Mouse (Mus musculus) forebrain, embryonic 11.5 days (tissue): Measurements from ENCODE around the gene Shank1. TPM values are rescaled to one million over a fixed set of nuclear protein-coding genes. Genes with fewer than 3 reads are reported as not detected.

Experiments
- ATAC-seq: fragments of 200-750 bp; cut with Nextera tagmentation; replicated peaks from 2 replicates; pipeline ENCODE4 v1.8.0; 2017; ENCODE audit warnings: moderate TSS enrichment; ENCODE audit not compliant: low FRiP score
- DNase-seq: peaks from one replicate; pipeline ENCODE4 v3.0.0-alpha.2; 2017; ENCODE audit warnings: low spot score
- H3K27ac ChIP-seq: fragments of 300-500 bp; sonication (generic); 2 replicates; pipeline ENCODE4 v1.5.1; 2014; ENCODE audit warnings: low read depth, low read length
- H3K27me3 ChIP-seq: fragments of 300-500 bp; sonication (generic); 2 replicates; pipeline ENCODE4 v1.6.1; 2014; ENCODE audit warnings: mild to moderate bottlenecking, low read length, mixed read lengths; ENCODE audit not compliant: control insufficient read depth, insufficient read depth
- H3K36me3 ChIP-seq: fragments of 300-500 bp; sonication (generic); 2 replicates; pipeline ENCODE4 v1.6.1; 2014; ENCODE audit warnings: mild to moderate bottlenecking, low read length, moderate library complexity, mixed read lengths; ENCODE audit not compliant: control insufficient read depth, insufficient read depth
- H3K4me1 ChIP-seq: fragments of 300-500 bp; sonication (generic); replicated peaks from 2 replicates; pipeline ENCODE4 v1.6.1; 2014; ENCODE audit warnings: low read length, mixed read lengths; ENCODE audit not compliant: control insufficient read depth, insufficient read depth
- H3K4me2 ChIP-seq: fragments of 300-500 bp; sonication (generic); 2 replicates; pipeline ENCODE4 v1.6.1; 2014; ENCODE audit warnings: low read depth, mild to moderate bottlenecking, low read length, moderate library complexity, mixed read lengths; ENCODE audit not compliant: severe bottlenecking
- H3K4me3 ChIP-seq: fragments of 300-500 bp; sonication (generic); 2 replicates; pipeline ENCODE4 v1.5.1; 2014; ENCODE audit warnings: low read depth, low read length
- H3K9ac ChIP-seq: fragments of 300-500 bp; sonication (generic); 2 replicates; pipeline ENCODE4 v1.6.1; 2014; ENCODE audit warnings: low read length
- H3K9me3 ChIP-seq: fragments of 300-500 bp; sonication (generic); 2 replicates; pipeline ENCODE4 v1.6.1; 2016; ENCODE audit warnings: low read length, mixed read lengths; ENCODE audit not compliant: control insufficient read depth
- WGBS: fragments of 180-500 bp; shearing (Covaris S2); extraction: QIAGEN DNeasy Blood & Tissue Kit; methylation state at CpG from one replicate; pipeline ENCODE4 v1.1.7; 2014; 5-methylcytosine and 5-hydroxymethylcytosine counted together
- polyA plus RNA-seq: library from polyadenylated mRNA; unstranded; fragments of >200 nt; fragmentation: Nextera tagmentation; extraction: Ambion mirVana; gene quantifications from 2 replicates; pipeline ENCODE4 v1.2.1, GENCODE M21; 2014

Shank1 gene
- polyA plus RNA-seq, 1 experiment from 2014 or later = 4.2 TPM

DNA sequence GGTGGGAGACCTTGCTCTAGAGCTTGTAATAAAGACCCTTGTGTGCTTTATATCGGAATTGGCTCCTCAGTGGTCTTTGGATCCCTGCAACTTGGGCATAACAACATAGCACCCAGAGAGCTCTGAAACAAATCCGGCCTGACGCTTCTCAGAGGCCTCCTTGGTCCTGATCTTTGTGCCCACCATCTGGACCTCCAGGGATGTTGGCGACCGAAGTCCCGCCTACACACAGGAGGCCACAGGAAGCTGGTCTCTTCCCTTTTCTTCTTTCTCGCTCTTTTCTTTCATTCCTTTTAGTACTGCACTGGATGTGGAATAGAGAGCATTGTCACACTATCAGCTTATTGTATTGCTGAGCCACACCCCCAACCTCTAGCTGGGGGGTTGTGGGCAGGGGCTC, 36.6 kb upstream of the Shank1 start:
- no peaks in the 10 kb centered on the region for H3K9me3 ChIP-seq
- H3K9ac ChIP-seq = no peak overlapping the region
- no peaks in the 10 kb centered on the region for H3K36me3 ChIP-seq
- no peak overlapping the region for H3K4me2 ChIP-seq
- DNase-seq (no peak), ATAC-seq (no peak)
- H3K27ac ChIP-seq = no peak overlapping the region
- WGBS = 69% methylated on average over 7 of the region's 7 CpGs
- no peak overlapping the region for H3K4me3 ChIP-seq
- no peaks in the 10 kb centered on the region for H3K4me1 ChIP-seq
- H3K27me3 ChIP-seq = no peaks in the 10 kb centered on the region; the same call in 1 of the 2 replicates

DNA sequence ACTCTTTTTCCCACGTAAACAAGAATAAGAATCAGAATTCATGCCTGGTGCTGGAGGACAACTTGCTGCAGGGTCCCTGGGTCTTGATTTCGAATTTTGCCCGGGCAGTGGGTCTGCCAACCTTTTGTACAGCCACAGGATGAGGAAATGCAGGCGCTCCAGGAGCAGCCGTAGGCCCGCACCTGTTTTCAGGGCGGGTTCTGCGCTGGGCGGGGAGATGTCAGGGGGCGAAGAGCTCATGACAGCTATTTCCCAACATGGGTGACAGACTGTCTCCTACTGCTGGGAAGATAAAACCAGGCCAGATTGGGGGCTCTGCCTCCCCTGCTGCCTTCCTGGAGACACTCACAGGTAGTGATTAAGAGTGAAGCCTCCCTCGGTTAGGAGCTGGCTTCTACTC, 36.0 kb upstream of the Shank1 start:
- Histone ChIP-seq H3K9me3 (no peaks in the 10 kb centered on the region), H3K36me3 (no peaks in the 10 kb centered on the region), H3K27me3 (no peaks in the 10 kb centered on the region; the same call in 1 of the 2 replicates), H3K4me2 (no peak overlapping the region), H3K4me3 (no peak overlapping the region), H3K27ac (no peak overlapping the region), H3K4me1 (no peaks in the 10 kb centered on the region), H3K9ac (no peak overlapping the region)
- DNase-seq = no peak
- WGBS = 38% methylated on average over 11 of the region's 11 CpGs
- no peak for ATAC-seq

DNA sequence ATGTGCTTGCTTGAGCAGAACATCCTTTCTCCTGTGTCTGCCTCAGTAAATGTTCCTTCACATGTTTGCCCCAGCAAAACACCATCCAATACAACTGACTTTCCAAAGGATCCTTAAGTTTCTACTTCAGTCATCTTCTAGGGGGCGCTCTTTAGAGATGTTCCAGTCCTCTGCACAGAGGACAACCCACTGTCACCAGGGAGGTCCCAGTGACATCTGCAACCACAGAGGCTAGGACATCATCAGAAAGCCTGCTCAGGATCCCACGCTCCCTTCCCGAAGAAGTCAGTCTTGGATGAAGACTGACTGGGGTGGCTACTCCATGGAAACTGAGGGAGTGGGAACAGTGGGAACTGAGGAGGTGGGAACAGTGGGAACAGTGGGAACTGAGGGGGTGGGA, 34.5 kb upstream of the Shank1 start:
- H3K27me3 ChIP-seq = no peaks in the 10 kb centered on the region; the same call in 1 of the 2 replicates
- H3K4me1 ChIP-seq = no peaks in the 10 kb centered on the region
- DNase-seq (no peak), ATAC-seq (no peak)
- no peaks in the 10 kb centered on the region for H3K9me3 ChIP-seq
- no peak overlapping the region for H3K4me2 ChIP-seq
- 81% methylated on average over 3 of the region's 3 CpGs for WGBS
- no peak overlapping the region for H3K4me3 ChIP-seq
- H3K9ac ChIP-seq = no peak overlapping the region
- H3K36me3 ChIP-seq = no peaks in the 10 kb centered on the region
- no peak overlapping the region for H3K27ac ChIP-seq

DNA sequence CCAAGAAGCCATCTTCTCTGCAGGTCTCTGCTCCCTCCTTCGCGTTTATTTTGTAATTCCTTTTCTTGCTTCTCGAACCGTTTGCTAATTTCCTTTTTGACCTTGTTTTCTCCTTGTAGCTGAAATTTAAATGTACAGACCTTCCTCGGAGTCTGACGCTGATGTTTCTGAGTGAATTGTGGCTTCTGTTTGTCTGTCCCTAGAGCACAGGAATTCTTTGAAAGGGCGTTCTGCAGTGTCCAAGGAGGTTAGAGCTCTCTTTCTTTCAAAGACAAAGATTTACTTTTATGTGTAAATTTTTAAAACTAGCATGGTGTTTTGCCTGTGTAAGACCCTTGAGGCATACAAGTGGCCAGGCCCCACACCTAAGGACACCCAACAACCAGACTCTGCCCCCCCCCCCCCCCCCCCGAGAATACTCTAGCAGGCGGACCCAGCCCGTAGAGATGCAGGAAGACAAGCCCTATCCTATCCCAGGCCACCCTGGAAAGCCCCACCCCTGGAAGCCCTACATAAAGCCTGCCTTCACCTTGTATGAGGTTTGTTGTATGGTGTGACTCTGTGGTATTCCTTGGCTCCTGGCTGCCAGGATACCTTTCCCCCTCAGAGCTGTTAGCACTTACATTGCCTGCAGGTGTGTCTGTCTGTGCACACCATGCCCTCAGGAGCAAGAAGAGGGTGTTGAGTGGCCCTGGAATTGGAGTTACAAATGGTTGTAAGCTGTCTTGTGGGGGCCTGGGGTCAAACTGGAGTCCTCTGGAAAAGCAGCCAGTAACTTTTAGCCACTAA, 33.4 kb upstream of the Shank1 start:
- ATAC-seq = no peak
- 65% methylated on average over 10 of the region's 10 CpGs for WGBS

DNA sequence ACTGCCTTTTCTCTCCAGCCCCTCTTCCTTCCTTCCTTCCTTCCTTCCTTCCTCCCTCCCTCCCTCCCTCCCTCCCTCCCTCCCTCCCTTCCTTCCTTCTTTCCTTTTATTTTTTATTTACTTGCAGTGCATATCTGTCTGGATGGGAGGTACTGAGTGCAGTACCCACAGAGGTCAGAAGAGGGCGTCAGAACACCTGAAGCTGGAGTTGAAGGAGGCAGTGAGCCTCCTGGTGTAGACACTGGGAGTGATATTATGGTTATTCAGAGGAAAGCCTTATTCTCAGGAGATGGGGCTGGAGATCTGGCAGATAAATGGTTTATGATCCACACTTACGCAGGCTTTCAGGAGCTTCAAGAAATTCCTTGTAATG, 32.8 kb upstream of the Shank1 start:
- Histone ChIP-seq H3K4me2 (no peak overlapping the region), H3K36me3 (no peaks in the 10 kb centered on the region), H3K4me1 (no peaks in the 10 kb centered on the region), H3K9me3 (no peaks in the 10 kb centered on the region), H3K27ac (no peak overlapping the region), H3K4me3 (no peak overlapping the region), H3K9ac (no peak overlapping the region), H3K27me3 (no peaks in the 10 kb centered on the region; the same call in 1 of the 2 replicates)
- no peak for ATAC-seq
- WGBS = 46% methylated on average over 2 of the region's 2 CpGs
- DNase-seq = no peak

More for the DNA sequence above, 33.4 kb upstream of the Shank1 start:
- no peaks in the 10 kb centered on the region; the same call in 1 of the 2 replicates for H3K27me3 ChIP-seq
- no peaks in the 10 kb centered on the region for H3K36me3 ChIP-seq
- no peak overlapping the region for H3K27ac ChIP-seq
- H3K4me2 ChIP-seq = no peak overlapping the region
- no peaks in the 10 kb centered on the region for H3K9me3 ChIP-seq
- H3K4me3 ChIP-seq = no peak overlapping the region
- no peak for DNase-seq
- H3K4me1 ChIP-seq = no peaks in the 10 kb centered on the region
- no peak overlapping the region for H3K9ac ChIP-seq

DNA sequence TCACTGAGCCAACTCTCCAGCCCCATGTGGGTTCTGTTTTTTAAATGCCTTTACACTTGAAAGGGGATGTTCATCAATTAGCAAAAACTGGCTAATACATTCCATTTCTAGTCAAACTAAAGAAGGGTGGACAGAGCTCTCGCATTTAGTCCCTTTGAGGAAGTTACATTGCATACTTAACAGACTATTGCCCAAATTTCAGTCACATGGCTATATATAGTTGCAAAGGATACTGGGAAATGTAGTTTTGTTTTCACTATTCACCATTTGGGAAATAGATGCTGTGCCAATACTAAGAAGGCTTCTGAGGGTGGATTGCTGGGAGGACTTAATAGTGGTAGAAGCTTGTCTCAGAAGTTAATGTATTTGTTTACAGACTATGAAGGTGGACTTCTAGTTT, 29.1 kb upstream of the Shank1 start:
- H3K4me2 ChIP-seq = no peak overlapping the region
- no peak overlapping the region for H3K9ac ChIP-seq
- ATAC-seq (no peak), DNase-seq (no peak)
- no peaks in the 10 kb centered on the region for H3K36me3 ChIP-seq
- no peak overlapping the region for H3K27ac ChIP-seq
- H3K4me3 ChIP-seq = no peak overlapping the region
- H3K4me1 ChIP-seq = no peaks in the 10 kb centered on the region
- H3K9me3 ChIP-seq = no peaks in the 10 kb centered on the region
- no peaks in the 10 kb centered on the region for H3K27me3 ChIP-seq
- 78% methylated on average over 1 of the region's 1 CpGs for WGBS

DNA sequence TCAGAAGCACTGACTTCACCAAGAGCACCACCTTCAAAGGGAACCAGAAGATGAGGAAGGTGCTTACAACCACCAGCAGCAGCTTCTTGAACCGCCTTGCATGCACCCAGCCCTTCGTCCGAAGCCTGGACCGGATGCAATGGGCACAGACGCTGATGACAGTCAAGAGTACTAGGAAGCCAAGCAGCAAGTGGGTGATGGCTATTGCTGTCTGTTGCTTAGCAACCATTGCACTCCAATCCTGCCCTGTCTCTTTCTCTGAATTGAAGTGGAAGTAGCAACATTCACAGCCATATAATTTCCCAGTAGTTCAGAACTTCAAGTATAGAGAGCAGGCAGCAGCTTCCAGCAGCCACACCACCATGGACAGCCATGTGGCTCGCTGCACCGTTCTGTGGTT, 28.5 kb upstream of the Shank1 start:
- no peak for ATAC-seq
- H3K36me3 ChIP-seq = no peaks in the 10 kb centered on the region
- 81% methylated on average over 7 of the region's 7 CpGs for WGBS
- no peak overlapping the region for H3K4me2 ChIP-seq
- H3K27ac ChIP-seq = no peak overlapping the region
- H3K4me3 ChIP-seq = no peak overlapping the region
- no peaks in the 10 kb centered on the region for H3K4me1 ChIP-seq
- no peaks in the 10 kb centered on the region for H3K9me3 ChIP-seq
- no peaks in the 10 kb centered on the region for H3K27me3 ChIP-seq
- no peak overlapping the region for H3K9ac ChIP-seq
- DNase-seq = no peak

DNA sequence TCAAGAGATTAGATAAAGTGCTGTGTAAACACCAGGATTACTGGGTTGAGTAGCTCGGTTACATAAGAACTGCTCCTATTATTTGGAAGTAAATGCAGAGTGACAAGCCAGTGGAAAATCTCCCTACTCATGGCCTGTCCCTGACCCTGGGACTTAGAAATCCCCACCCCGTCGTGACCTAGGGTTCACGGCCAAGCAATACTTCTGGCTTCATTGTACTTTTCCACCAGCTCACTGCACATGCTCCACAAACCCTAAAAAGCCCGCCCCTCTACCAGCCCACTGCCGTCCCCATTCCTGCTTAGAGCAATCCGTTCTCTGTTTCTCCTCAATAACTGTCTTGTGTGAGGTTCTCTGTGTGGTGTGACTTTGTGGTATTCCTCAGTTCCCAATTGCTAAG, 22.3 kb upstream of the Shank1 start:
- no peak for DNase-seq
- 76% methylated on average over 7 of the region's 7 CpGs for WGBS
- H3K27ac ChIP-seq = no peak overlapping the region
- no peak overlapping the region for H3K9ac ChIP-seq
- H3K27me3 ChIP-seq = no peaks in the 10 kb centered on the region
- no peaks in the 10 kb centered on the region for H3K36me3 ChIP-seq
- H3K9me3 ChIP-seq = no peaks in the 10 kb centered on the region
- no peaks in the 10 kb centered on the region for H3K4me1 ChIP-seq
- no peak for ATAC-seq
- no peak overlapping the region for H3K4me3 ChIP-seq
- H3K4me2 ChIP-seq = no peak overlapping the region

DNA sequence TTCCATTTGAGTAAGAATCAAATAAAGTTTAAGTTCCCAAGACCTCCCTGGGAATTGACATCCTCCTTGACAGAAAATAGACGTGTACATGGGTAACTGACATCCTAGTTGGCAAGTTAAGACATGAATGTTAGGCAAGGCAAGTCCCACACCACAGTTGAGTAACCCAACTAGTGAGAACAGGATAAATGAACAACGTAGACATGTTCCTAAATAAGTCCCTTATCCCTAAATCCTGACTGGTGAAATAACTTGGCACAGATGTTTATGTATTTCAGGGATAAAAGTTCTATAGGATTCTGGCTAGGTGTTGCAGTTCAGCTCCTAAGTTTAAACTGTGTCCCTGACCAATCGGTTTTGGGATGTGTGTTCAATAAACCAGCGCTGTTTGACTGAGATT, 19.1 kb upstream of the Shank1 start:
- H3K4me1 ChIP-seq = no peaks in the 10 kb centered on the region
- no peak overlapping the region for H3K4me2 ChIP-seq
- no peak overlapping the region for H3K9ac ChIP-seq
- WGBS = 81% methylated on average over 4 of the region's 4 CpGs
- ATAC-seq (no peak), DNase-seq (no peak)
- H3K36me3 ChIP-seq = no peaks in the 10 kb centered on the region
- H3K27me3 ChIP-seq = no peaks in the 10 kb centered on the region
- H3K9me3 ChIP-seq = no peaks in the 10 kb centered on the region
- H3K27ac ChIP-seq = no peak overlapping the region
- no peak overlapping the region for H3K4me3 ChIP-seq
